Comparison of ENCODE assay signal across 9 mouse cellular contexts in the genomic region with DNA sequence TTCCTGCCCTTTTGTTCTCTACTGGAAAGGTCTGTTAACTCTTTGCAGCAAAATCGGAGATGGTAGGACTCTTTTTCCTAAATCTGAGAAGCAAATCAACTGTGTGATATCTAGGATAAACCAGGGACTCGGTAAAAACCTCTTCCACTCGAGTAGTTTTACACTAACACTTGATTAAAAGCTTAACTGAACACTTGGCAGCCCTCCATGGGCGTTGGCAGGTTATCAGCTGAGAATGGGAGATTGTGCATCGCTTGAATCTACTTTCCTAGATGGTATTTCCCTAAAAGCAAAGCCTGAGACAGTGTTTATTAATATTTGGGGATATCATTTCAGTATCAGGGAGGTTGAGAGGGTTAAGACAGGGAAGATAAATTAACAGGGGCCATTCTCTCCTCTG.
DNase-seq lines count a peak whose midpoint lies in the region; ATAC-seq lines count a peak whose summit lies in the region.
"Had no signal": no experiment of that assay in that cellular context is flagged by ENCODE, and none has a peak within 500 bp of the region (broad histone marks: within the 10 kb centered on the region; RNA-seq: fewer than 3 reads in every experiment).

No protein-coding gene starts in this region.

- H3K36me3 ChIP-seq in embryonic facial prominence, embryonic 14.5 days (ENCODE audit: control insufficient read depth, insufficient read depth, low read length), result no peaks in the 10 kb centered on the region
- no peaks in the 10 kb centered on the region for H3K36me3 ChIP-seq in embryonic facial prominence, embryonic 10.5 days (replicated peaks)
- H3K36me3 ChIP-seq: liver, embryonic 13.5 days had no signal

- WGBS in embryonic facial prominence, embryonic 14.5 days, result 55% methylated on average over 5 of the region's 5 CpGs
- WGBS in embryonic facial prominence, embryonic 10.5 days, result 72% methylated on average over 5 of the region's 5 CpGs

- H3K27ac ChIP-seq in embryonic facial prominence, embryonic 14.5 days (replicated peaks; ENCODE audit: low read depth, low read length), result no peak overlapping the region
- H3K27ac ChIP-seq in embryonic facial prominence, embryonic 10.5 days (replicated peaks), result no peak overlapping the region
- H3K27ac ChIP-seq: liver, embryonic 13.5 days had no signal

- no peak overlapping the region for H3K4me3 ChIP-seq in embryonic facial prominence, embryonic 14.5 days (ENCODE audit: low read depth, low read length)
- no peak overlapping the region for H3K4me3 ChIP-seq in embryonic facial prominence, embryonic 10.5 days
- H3K4me3 ChIP-seq: liver, embryonic 13.5 days had no signal

- no peak overlapping the region for H3K9ac ChIP-seq in embryonic facial prominence, embryonic 14.5 days (ENCODE audit: low read depth, low read length)
- H3K9ac ChIP-seq: liver, embryonic 13.5 days had no signal

- no peaks in the 10 kb centered on the region for H3K9me3 ChIP-seq in embryonic facial prominence, embryonic 14.5 days (ENCODE audit: control insufficient read depth, low read length)
- no peaks in the 10 kb centered on the region for H3K9me3 ChIP-seq in embryonic facial prominence, embryonic 10.5 days
- H3K9me3 ChIP-seq: liver, embryonic 13.5 days had no signal

- no peak overlapping the region for H3K4me2 ChIP-seq in embryonic facial prominence, embryonic 14.5 days (ENCODE audit: low read depth, low read length)
- H3K4me2 ChIP-seq: liver, embryonic 13.5 days had no signal

- no peak for ATAC-seq in embryonic facial prominence, embryonic 14.5 days (ENCODE audit: low read depth)

- no peaks in the 10 kb centered on the region for H3K4me1 ChIP-seq in embryonic facial prominence, embryonic 14.5 days (ENCODE audit: control insufficient read depth, insufficient read depth, low read length)
- no peaks in the 10 kb centered on the region for H3K4me1 ChIP-seq in embryonic facial prominence, embryonic 10.5 days
- H3K4me1 ChIP-seq: liver, embryonic 13.5 days had no signal

- DNase-seq in embryonic facial prominence, embryonic 14.5 days (ENCODE audit: low spot score), result peak; percentile 24
- no peak for DNase-seq in embryonic facial prominence, embryonic 10.5 days (ENCODE audit: low spot score)
- DNase-seq in testis, postnatal 10 days (ENCODE audit: low spot score), result peak; percentile 45
- no peak for DNase-seq in testis, postnatal 14 days (ENCODE audit: low spot score)
- peak; percentile 48 to 68 for DNase-seq in layer of hippocampus, postnatal 14 days (ENCODE audit: low spot score in 2 of 2)
- peak; percentile 27 for DNase-seq in right cerebral cortex, postnatal 25 days
- DNase-seq in thymus, postnatal 4 days, result no peak
- no peak for DNase-seq in spleen, postnatal 36 days (ENCODE audit: low spot score in 2 of 2)
- DNase-seq: liver, embryonic 13.5 days had no signal

- no peaks in the 10 kb centered on the region for H3K27me3 ChIP-seq in embryonic facial prominence, embryonic 14.5 days (replicated peaks; ENCODE audit: control insufficient read depth, insufficient read depth, low read length)
- H3K27me3 ChIP-seq in embryonic facial prominence, embryonic 10.5 days (replicated peaks; ENCODE audit: low read depth, poor library complexity, severe bottlenecking), result no peaks in the 10 kb centered on the region
- H3K27me3 ChIP-seq: liver, embryonic 13.5 days had no signal

Comparison
In these comparisons a context has a peak if more than half of its experiments do, and no peak if none do; other contexts are left out.
1. DNase-seq: peak in embryonic facial prominence, embryonic 14.5 days (single experiment), testis, postnatal 10 days (single experiment), layer of hippocampus, postnatal 14 days (2 of 2) and right cerebral cortex, postnatal 25 days (single experiment); none in embryonic facial prominence, embryonic 10.5 days (single experiment), testis, postnatal 14 days (single experiment), thymus, postnatal 4 days (single experiment) and spleen, postnatal 36 days (0 of 2).